Mouse (Mus musculus) olfactory bulb, adult 2 months (tissue): ENCODE results near the gene Clec16a.

Source experiments
- CTCF ChIP-seq: fragments of 200-500 bp; IDR thresholded peaks from 2 replicates; pipeline ENCODE4 v1.5.1; 2012; ENCODE audit warnings: low read depth, mild to moderate bottlenecking, low read length, moderate library complexity; ENCODE audit not compliant: insufficient read depth
- POLR2A ChIP-seq: fragments of 200-500 bp; IDR thresholded peaks from 2 replicates; pipeline ENCODE4 v1.6.1; 2012; ENCODE audit warnings: mild to moderate bottlenecking, low read depth, low read length, moderate library complexity; ENCODE audit not compliant: insufficient read depth

DNA sequence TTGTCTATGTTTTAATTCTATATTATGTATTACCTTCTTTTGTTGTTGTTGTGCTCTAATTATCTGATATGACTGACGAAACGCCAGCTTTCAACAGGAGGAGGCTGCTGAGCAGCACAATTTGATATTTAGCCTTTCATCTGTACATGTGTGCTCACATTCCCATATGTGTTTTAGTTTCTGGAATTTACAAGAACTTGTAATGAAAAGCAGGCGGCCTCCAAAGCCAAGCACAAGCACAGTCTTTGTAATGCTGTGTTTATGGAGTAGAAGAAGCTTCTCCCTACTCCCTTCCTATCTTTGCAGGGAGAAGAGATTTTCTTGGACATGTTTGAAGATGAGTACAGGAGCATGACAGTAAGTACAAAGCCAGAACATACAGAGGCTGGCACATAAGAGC lies 89.8 kb downstream of the Clec16a start:
- TF ChIP-seq POLR2A (no peak), CTCF (no peak)
